8 mouse cellular contexts compared by ENCODE assay signal in genomic region chr6:4601297-4601931, GRCm38 (mm10). TPM values are rescaled to one million over a fixed set of nuclear protein-coding genes. Genes with fewer than 3 reads are reported as not detected.
DNase-seq lines count a peak whose midpoint lies in the region; ATAC-seq and TF ChIP-seq lines count a peak whose summit lies in the region.

No protein-coding gene starts in this region.

- no peaks in the 10 kb centered on the region for H3K27me3 ChIP-seq in hindbrain, postnatal 0 days (ENCODE audit: insufficient read depth, low read length)
- no peaks in the 10 kb centered on the region for H3K27me3 ChIP-seq in limb, embryonic 15.5 days
- no peaks in the 10 kb centered on the region for H3K27me3 ChIP-seq in midbrain, postnatal 0 days (ENCODE audit: insufficient read depth, low read length)

- peak; percentile 42 for DNase-seq in urinary bladder, adult 2 months (ENCODE audit: low spot score)
- no peak for DNase-seq in urinary bladder, postnatal 10 days (ENCODE audit: low spot score)
- DNase-seq in cerebellum, adult 9-10 months: peak; percentile 51
- peak; percentile 12 to 28 for DNase-seq in frontal cortex, postnatal 36 days (ENCODE audit: low spot score in 2 of 2)
- DNase-seq in hindbrain, postnatal 0 days (ENCODE audit: low spot score): peak; percentile 36
- peak; percentile 36 for DNase-seq in midbrain, postnatal 0 days (ENCODE audit: low spot score)
- DNase-seq in thymus, postnatal 0 days (ENCODE audit: low spot score): peak; percentile 61

- H3K9ac ChIP-seq in hindbrain, postnatal 0 days (replicated peaks; ENCODE audit: low read length): peak overlapping the region; percentile 97
- peak overlapping the region; percentile 95 for H3K9ac ChIP-seq in limb, embryonic 15.5 days
- peak overlapping the region; percentile 98 for H3K9ac ChIP-seq in midbrain, postnatal 0 days (replicated peaks; ENCODE audit: low read length, poor library complexity, severe bottlenecking)

- TF ChIP-seq CTCF in hindbrain, postnatal 0 days (IDR thresholded peaks at IDR 0.05; ENCODE audit: low read depth): no peak
- no peak for TF ChIP-seq CTCF in midbrain, postnatal 0 days (IDR thresholded peaks at IDR 0.05)

- 0 out of 2 replicates have a peak, but pooled peaks cover 14% of the 10 kb centered on the region for H3K4me1 ChIP-seq in hindbrain, postnatal 0 days (ENCODE audit: insufficient read depth, low read length)
- H3K4me1 ChIP-seq in limb, embryonic 15.5 days: peaks cover 17% of the 10 kb centered on the region; the same call in 1 of the 2 replicates
- peaks cover 7% of the 10 kb centered on the region for H3K4me1 ChIP-seq in midbrain, postnatal 0 days (ENCODE audit: insufficient read depth, low read length)

- no peaks in the 10 kb centered on the region for H3K36me3 ChIP-seq in hindbrain, postnatal 0 days (ENCODE audit: insufficient read depth, low read length)
- no peaks in the 10 kb centered on the region for H3K36me3 ChIP-seq in limb, embryonic 15.5 days
- H3K36me3 ChIP-seq in midbrain, postnatal 0 days (ENCODE audit: insufficient read depth, low read length): no peaks in the 10 kb centered on the region

- H3K4me3 ChIP-seq in hindbrain, postnatal 0 days (ENCODE audit: low read length): peak overlapping the region; percentile 80
- H3K4me3 ChIP-seq in limb, embryonic 15.5 days: peak overlapping the region; percentile 78
- peak overlapping the region; percentile 78 for H3K4me3 ChIP-seq in midbrain, postnatal 0 days (ENCODE audit: low read depth, low read length)

- H3K27ac ChIP-seq in hindbrain, postnatal 0 days: peak overlapping the region; percentile 94
- peak overlapping the region; percentile 96 for H3K27ac ChIP-seq in limb, embryonic 15.5 days
- peak overlapping the region; percentile 97 for H3K27ac ChIP-seq in midbrain, postnatal 0 days (ENCODE audit: low read depth, low read length)

- peak; percentile 80 for ATAC-seq in hindbrain, postnatal 0 days
- peak; percentile 49 for ATAC-seq in limb, embryonic 15.5 days (ENCODE audit: insufficient number of reproducible peaks, low FRiP score, low TSS enrichment, low read depth)
- ATAC-seq in midbrain, postnatal 0 days (ENCODE audit: low FRiP score): peak; percentile 78

- 6% methylated on average over 29 of the region's 58 CpGs for WGBS in hindbrain, postnatal 0 days
- 8% methylated on average over 21 of the region's 58 CpGs for WGBS in limb, embryonic 15.5 days
- WGBS in midbrain, postnatal 0 days: 6% methylated on average over 24 of the region's 58 CpGs

- no peaks in the 10 kb centered on the region for H3K9me3 ChIP-seq in hindbrain, postnatal 0 days (ENCODE audit: low read length)
- H3K9me3 ChIP-seq in limb, embryonic 15.5 days: no peaks in the 10 kb centered on the region; the same call in 1 of the 2 replicates
- no peaks in the 10 kb centered on the region for H3K9me3 ChIP-seq in midbrain, postnatal 0 days (ENCODE audit: low read length)

- H3K4me2 ChIP-seq in hindbrain, postnatal 0 days (ENCODE audit: low read depth, low read length): peak overlapping the region; percentile 92
- peak overlapping the region; percentile 89 for H3K4me2 ChIP-seq in limb, embryonic 15.5 days
- H3K4me2 ChIP-seq in midbrain, postnatal 0 days (ENCODE audit: low read depth, low read length, poor library complexity, severe bottlenecking): peak overlapping the region; percentile 95

RNA-seq across cellular contexts. Expression of gene Casd1, which starts 0.8 kb away (rescaled TPM):
- polyA plus RNA-seq in urinary bladder, adult 2 months (2012; rRNA removed): 29.1 and 29.2 TPM in 2 replicates
- 68.9 and 76.1 TPM in 2 replicates for total RNA-seq in hindbrain, postnatal 0 days (2014; rRNA removed)
- polyA plus RNA-seq in hindbrain, postnatal 0 days (2015; fragmentation: Nextera tagmentation; extraction: Ambion mirVana): 39.1 and 40.2 TPM in 2 replicates
- polyA plus RNA-seq in limb, embryonic 15.5 days (2015; fragmentation: Nextera tagmentation; extraction: Ambion mirVana): 26.3 and 27.8 TPM in 2 replicates
- total RNA-seq in midbrain, postnatal 0 days (2014; rRNA removed): 93.6 and 123 TPM in 2 replicates
- polyA plus RNA-seq in midbrain, postnatal 0 days (2015; fragmentation: Nextera tagmentation; extraction: Ambion mirVana): 42.1 and 44.7 TPM in 2 replicates
- 15.0 and 16.8 TPM in 2 replicates for polyA plus RNA-seq in thymus, postnatal 0 days (2015; fragmentation: Nextera tagmentation; extraction: Ambion mirVana)
